Mouse (Mus musculus) heart, postnatal 0 days (tissue): ENCODE data around the gene Atp1a1.

Experiments
- CTCF ChIP-seq: IDR thresholded peaks from 2 replicates; pipeline ENCODE4 v1.5.1; 2016; ENCODE audit warnings: antibody characterized with exemption, control low read depth, low read depth
- EP300 ChIP-seq: IDR thresholded peaks from 2 replicates; pipeline ENCODE4 v1.6.1; 2016; ENCODE audit warnings: antibody characterized with exemption, low read depth

- no peak for TF ChIP-seq CTCF
- TF ChIP-seq EP300, result 0 out of 2 replicates have a peak, but pooled peaks have one; percentile 14
Observed at GRCm38 (mm10) chr3:101575527-101576085, 28.9 kb downstream of the Atp1a1 start.
